Mouse (Mus musculus) C2C12 (cell line): ENCODE data around the gene Nhp2. TPM values are rescaled to one million over a fixed set of nuclear protein-coding genes. Genes with fewer than 3 reads are reported as not detected.

Experiments used
- H3K27me3 ChIP-seq: one replicate; pipeline ENCODE4 v1.6.1; 2011; ENCODE audit not compliant: control insufficient read depth, insufficient read depth, insufficient read length
- H3K36me3 ChIP-seq: one replicate; pipeline ENCODE4 v1.6.1; 2011; ENCODE audit not compliant: control insufficient read depth, insufficient read depth
- H3K4me3 ChIP-seq: one replicate; pipeline ENCODE4 v1.5.1; 2011; ENCODE audit warnings: mild to moderate bottlenecking, control low read depth; ENCODE audit not compliant: poor library complexity, insufficient read depth, severe bottlenecking
- H3K79me2 ChIP-seq: one replicate; pipeline ENCODE4 v1.6.1; 2011; ENCODE audit not compliant: control insufficient read depth, insufficient read depth
- H3K79me3 ChIP-seq: one replicate; pipeline ENCODE4 v1.6.1; 2011; ENCODE audit warnings: low read depth, control low read depth
- H3ac ChIP-seq: one replicate; pipeline ENCODE3; 2011; ENCODE audit warnings: low read depth; ENCODE audit not compliant: control insufficient read depth, insufficient read length
- CEBPB ChIP-seq: IDR thresholded peaks from one replicate; pipeline ENCODE4 v1.6.1; 2011; ENCODE audit warnings: low read depth, mild to moderate bottlenecking, control low read depth, moderate library complexity
- CTCF ChIP-seq: IDR thresholded peaks from one replicate; pipeline ENCODE4 v1.5.1; 2011; ENCODE audit not compliant: control insufficient read depth, insufficient read depth, insufficient read length
- FOSL1 ChIP-seq: IDR thresholded peaks from one replicate; pipeline ENCODE4 v1.8.0; 2011; ENCODE audit warnings: mild to moderate bottlenecking, low read length; ENCODE audit not compliant: poor library complexity, insufficient read depth, severe bottlenecking
- MAX ChIP-seq: IDR thresholded peaks from one replicate; pipeline ENCODE4 v1.6.1; 2011; ENCODE audit warnings: mild to moderate bottlenecking, control low read depth
- MYOD1 ChIP-seq: IDR thresholded peaks from one replicate; pipeline ENCODE4 v1.6.1; 2011; ENCODE audit warnings: low read depth; ENCODE audit not compliant: control insufficient read depth, insufficient read length
- MYOG ChIP-seq: IDR thresholded peaks from one replicate; pipeline ENCODE4 v1.6.1; 2011; ENCODE audit not compliant: control insufficient read depth, insufficient read length; ENCODE audit errors: extremely low read depth
- USF1 ChIP-seq: IDR thresholded peaks from one replicate; pipeline ENCODE4 v1.6.1; 2011; ENCODE audit warnings: low read depth, mild to moderate bottlenecking, control low read depth, moderate library complexity
- polyA plus RNA-seq: library from polyadenylated mRNA; unstranded; fragments of >200 nt; fragmentation: generic; extraction: Trizol; gene quantifications from one replicate; pipeline ENCODE4 v1.2.1, GENCODE M21; 2012; ENCODE audit warnings: missing spikeins

Gene Nhp2
- polyA plus RNA-seq, 1 experiment: 378 TPM

- Histone ChIP-seq H3K36me3 (peaks cover 34% of the 10 kb centered on the region), H3K79me2 (peaks cover 34% of the 10 kb centered on the region), H3ac (peak within 1 kb of the TSS; percentile 66), H3K4me3 (peak within 1 kb of the TSS; percentile 56), H3K79me3 (peaks cover 11% of the 10 kb centered on the region), H3K27me3 (no peaks in the 10 kb centered on the region)
- TF ChIP-seq CEBPB: no peak
- peak; percentile 49 for TF ChIP-seq MAX
- no peak for TF ChIP-seq CTCF
- no peak for TF ChIP-seq FOSL1
- no peak for TF ChIP-seq USF1
- TF ChIP-seq MYOG: no peak
Observed at GRCm38 (mm10) chr11:51584431-51585248, 34.9 kb upstream of the Nhp2 start, which contains the start of gene Phykpl. Gene Phykpl (plus strand): TSS chr11:51584757.

- Histone ChIP-seq H3K79me3 (peaks cover 11% of the 10 kb centered on the region), H3K36me3 (peaks cover 42% of the 10 kb centered on the region), H3K27me3 (no peaks in the 10 kb centered on the region), H3K4me3 (peak overlapping the region; percentile 56), H3ac (peak overlapping the region; percentile 61), H3K79me2 (peaks cover 39% of the 10 kb centered on the region)
- no peak for TF ChIP-seq MYOD1
- TF ChIP-seq CEBPB: no peak
- TF ChIP-seq MAX: no peak
- TF ChIP-seq CTCF: no peak
- no peak for TF ChIP-seq MYOG
- TF ChIP-seq USF1: no peak
- TF ChIP-seq FOSL1: no peak
Observed at GRCm38 (mm10) chr11:51585608-51586252, 33.8 kb upstream of the Nhp2 start.

DNA sequence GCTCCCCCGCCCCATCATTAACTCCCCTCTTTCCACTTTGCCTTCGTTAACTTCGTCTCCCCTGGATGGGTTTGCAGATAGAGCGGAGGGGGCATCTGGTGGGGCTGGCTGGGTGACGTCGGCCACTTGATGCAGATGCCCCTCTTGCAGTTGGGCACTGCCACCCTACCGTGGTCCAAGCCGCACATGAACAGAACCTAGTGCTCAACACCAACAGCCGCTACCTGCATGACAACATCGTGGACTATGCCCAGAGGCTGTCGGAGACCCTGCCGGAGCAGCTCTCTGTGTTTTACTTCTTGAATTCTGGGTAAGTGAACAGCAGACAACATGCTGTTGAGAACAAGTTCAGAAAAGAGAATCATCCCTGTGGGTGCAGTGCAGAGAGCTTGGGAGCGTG lies 33.1 kb upstream of the Nhp2 start:
- Histone ChIP-seq H3K36me3 (peaks cover 49% of the 10 kb centered on the region), H3K4me3 (no peak overlapping the region), H3K79me3 (peaks cover 11% of the 10 kb centered on the region), H3ac (peak overlapping the region; percentile 28), H3K79me2 (peaks cover 39% of the 10 kb centered on the region), H3K27me3 (no peaks in the 10 kb centered on the region)
- no peak for TF ChIP-seq MYOG
- TF ChIP-seq CTCF: no peak
- no peak for TF ChIP-seq USF1
- TF ChIP-seq MYOD1: no peak
- no peak for TF ChIP-seq FOSL1
- TF ChIP-seq MAX: no peak

DNA sequence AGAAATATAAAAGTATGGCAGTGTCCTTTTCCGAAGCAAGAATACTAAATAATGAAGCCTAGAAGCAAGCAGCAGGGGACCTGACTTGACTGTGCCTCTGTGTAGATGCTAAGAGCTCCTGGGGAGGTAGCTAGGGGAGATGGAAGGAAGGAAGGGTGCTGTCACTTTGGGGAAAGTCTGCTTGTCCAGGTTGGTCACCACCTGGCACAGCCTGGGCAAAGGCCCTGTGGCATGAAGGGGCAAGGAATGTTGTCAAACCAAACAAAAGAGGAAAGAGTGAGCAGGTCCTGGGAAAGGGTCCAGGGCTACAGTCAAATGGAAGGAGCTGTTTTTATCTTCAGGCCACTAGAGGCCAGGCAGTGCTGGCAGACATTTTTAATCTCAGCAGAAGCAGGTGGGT lies 32.5 kb upstream of the Nhp2 start:
- peaks cover 11% of the 10 kb centered on the region for H3K79me3 ChIP-seq
- H3K4me3 ChIP-seq: no peak overlapping the region
- no peak overlapping the region for H3ac ChIP-seq
- peaks cover 39% of the 10 kb centered on the region for H3K79me2 ChIP-seq
- H3K27me3 ChIP-seq: no peaks in the 10 kb centered on the region
- TF ChIP-seq USF1 (no peak), MYOG (no peak), MAX (no peak), FOSL1 (no peak), MYOD1 (no peak), CTCF (no peak), CEBPB (no peak)
- peaks cover 55% of the 10 kb centered on the region for H3K36me3 ChIP-seq

- Histone ChIP-seq H3K4me3 (no peak overlapping the region), H3K79me2 (peaks cover 39% of the 10 kb centered on the region), H3K79me3 (peaks cover 11% of the 10 kb centered on the region), H3K36me3 (peaks cover 73% of the 10 kb centered on the region), H3K27me3 (no peaks in the 10 kb centered on the region), H3ac (no peak overlapping the region)
- TF ChIP-seq MAX (no peak), FOSL1 (no peak), USF1 (no peak), CEBPB (no peak), MYOG (no peak), CTCF (no peak), MYOD1 (no peak)
Observed at GRCm38 (mm10) chr11:51588833-51589232, 30.7 kb upstream of the Nhp2 start.
